Mouse (Mus musculus) left cerebral cortex, adult 8-10 months (tissue): ENCODE data around the gene Thsd1. TPM values are rescaled to one million over a fixed set of nuclear protein-coding genes. Genes with fewer than 3 reads are reported as not detected.
"Not testable (repeated sequence)": the region's sequence is repeated elsewhere in the genome, so short reads cannot be mapped to it uniquely, and the experiment has no call there.

Experiments
- DNase-seq, 2 experiments: peaks; one replicate each; pipeline ENCODE4 v3.0.0; 2022; ENCODE audit warnings: low spot score in 2 of 2
- total RNA-seq, 4 experiments: library from RNA; stranded (reverse); gene quantifications; 2 replicates each; pipeline ENCODE4 v1.2.4; 2022

The Thsd1 gene
- total RNA-seq, 4 experiments from 2014 or later: 3.0 to 4.2 (median 3.4) TPM

DNA sequence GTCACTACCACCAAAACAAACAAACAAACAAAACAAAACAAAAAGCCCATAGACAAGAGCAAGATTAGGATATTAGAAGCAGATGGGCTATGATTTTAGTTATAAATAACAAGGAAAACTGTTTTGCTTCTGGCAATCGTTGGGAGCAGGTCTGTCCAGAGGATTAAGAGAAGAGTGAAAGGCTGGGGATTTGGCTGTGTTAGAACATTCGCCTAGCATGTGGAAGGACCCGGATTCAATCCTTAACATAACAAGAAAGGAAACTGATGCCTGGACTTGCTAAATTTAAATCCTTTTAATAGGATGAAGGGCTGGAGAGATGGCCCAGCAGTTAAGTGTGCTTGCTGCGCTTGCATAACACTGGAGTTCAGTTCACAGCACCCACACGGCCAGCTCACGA lies 37.2 kb downstream of the Thsd1 start:
- no peak for DNase-seq

DNA sequence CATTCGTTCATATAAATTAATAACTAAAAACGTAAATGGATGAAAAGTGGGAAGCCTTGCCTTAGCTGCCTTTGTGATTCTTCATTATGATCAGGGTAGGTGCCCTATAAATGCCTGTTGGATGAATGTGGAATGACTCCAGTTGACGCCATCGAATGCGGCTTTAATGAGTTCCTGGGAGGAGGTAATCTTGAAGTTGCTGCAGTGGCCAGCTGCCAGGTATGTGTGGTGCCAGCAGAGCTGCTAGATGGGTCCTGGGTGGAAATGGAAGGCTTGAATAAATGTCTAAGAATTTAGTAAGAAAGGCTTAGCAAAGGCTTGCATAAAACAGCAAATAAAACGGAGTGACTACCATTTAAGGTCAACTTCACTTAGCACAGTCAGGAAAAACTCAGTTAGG lies 37.7 kb downstream of the Thsd1 start:
- no peak for DNase-seq

DNA sequence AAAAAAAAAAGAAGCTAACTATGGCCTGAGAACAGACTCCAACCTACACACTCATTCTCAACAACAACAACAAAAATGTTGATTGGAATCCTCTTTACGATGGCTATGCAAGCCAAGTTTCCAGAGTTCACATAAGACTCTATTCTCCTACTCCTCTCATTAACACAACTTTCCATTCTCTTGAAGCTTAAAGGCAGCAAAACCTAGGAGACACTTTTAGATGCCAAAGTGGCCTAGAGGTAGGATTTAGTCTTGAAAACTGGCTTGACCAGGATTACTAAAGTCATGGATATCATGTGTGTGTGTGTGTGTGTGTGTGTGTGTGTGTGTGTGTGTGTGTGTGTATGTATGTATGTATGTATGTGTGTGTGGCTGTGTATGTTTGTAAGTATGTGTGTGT lies 38.1 kb downstream of the Thsd1 start:
- DNase-seq: no peak

DNA sequence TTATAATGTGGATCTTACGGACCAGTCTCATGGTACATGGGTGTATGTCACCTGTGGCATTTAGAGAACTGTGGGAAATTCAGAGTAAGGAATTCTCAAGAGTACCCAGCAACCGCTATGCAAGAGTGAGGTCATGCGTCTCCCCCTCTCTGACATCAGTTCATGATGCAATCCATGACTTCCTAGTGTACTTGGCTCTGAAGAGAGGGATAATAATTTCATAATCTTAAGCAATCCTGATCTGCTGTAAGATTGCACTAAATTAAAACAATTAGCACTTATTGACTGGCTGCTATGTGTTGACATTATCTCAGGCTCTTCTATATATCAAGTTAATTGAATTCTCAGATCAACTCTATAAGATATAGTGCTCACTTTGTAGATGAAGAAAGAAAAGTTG lies 39.7 kb downstream of the Thsd1 start:
- DNase-seq: no peak

DNA sequence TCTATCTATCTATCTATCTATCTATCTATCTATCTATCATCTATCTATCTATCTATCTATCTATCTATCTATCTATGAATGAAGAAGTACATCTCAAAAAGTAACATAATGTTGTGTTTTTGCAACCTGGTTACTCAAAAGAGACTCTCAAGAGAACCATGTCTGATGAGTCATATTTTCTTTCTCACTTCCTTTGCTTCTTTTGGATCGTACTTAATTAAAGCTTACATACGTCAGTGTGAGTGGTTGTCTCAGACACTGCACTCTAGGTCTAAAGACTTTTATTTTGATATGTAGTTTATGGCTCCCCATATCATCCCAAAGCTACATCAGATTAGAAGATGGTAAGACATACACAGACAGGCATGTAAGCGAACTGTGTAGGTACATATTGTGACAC lies 46.0 kb downstream of the Thsd1 start:
- DNase-seq: no peak

DNA sequence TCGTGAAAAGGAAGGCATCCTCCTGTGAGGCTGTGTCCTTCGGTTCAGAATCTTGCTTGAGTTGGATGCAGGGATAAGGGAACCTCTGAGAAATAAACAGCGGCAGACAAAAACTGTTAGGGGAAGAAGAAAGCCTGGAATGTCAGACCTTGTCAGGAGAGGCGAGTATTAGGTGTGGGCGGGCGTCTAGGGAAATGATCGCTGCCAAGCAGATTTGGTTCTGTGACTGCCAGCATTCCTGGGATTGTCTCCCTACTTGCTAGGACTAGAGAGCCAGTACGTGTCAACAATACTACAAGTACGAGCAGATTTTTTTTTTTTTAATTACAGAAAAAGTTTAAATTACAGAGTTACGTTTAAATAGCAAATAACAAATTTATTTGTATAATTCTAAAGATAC lies 47.5 kb downstream of the Thsd1 start:
- DNase-seq: no peak

DNA sequence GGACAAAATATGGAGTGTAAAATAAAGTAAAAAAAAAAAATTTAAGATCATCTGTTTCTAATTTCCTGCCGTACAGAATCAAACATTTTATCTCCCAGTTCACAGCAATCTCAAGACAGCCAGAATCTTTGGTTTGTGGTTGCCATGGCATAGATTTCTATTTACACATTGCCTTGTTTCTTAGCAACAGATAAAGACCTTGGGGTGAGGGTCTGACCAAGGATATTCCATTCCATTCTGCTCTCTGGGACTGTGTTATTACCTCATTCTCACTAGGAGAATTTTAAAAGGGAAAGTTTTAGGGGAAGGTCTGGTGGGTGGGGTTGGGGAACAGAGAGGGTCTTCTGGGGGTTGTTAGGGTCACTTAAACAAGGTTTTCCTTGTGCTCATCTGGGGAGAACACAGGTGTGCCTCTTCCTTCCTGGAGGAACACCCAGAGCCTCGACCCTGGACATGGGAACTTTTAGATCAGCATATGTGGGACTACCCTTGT lies 55.9 kb downstream of the Thsd1 start, which contains the start of gene Tpte:
Tpte (plus strand) TSS at position 443 of the 493 bp plus-strand sequence.
- DNase-seq: no peak

DNA sequence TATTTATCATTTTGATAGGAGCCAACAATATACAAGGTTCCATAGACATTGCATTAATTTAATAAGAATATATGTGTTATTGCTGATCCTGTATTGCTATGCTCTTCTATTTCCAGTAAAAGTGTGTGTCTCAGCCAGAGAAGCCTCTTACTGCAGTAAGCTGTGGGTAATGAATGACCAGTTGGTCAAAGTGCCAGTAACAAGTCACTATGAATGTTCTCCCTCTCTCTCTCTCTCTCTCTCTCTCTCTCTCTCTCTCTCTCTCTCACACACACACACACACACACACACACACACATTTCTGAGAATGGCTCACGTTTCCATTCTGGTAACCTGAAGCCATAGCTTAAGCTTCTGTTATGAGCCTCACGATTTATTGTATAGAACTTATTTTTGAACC lies 75.2 kb downstream of the Thsd1 start:
- DNase-seq: no peak

DNA sequence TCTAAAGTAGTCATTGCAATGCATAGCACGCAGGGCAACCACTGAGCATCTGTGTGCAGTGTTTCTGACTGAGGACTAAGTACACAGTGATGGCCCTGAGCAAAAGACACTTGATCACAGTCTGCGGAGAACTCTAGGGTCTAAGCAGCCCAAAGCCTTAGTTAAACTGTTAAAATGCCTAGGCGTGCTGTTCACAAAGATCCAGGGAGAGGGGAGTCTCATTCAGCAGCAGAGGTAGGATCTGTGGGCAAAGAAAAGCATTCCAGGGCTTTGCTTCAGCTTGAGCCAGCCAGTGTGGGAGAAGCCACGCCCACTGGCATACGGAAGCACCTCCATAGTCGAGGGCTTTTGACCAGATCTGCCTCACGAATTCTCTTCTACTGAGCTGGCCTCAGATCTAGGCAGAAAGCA lies 75.8 kb downstream of the Thsd1 start:
- DNase-seq: no peak

DNA sequence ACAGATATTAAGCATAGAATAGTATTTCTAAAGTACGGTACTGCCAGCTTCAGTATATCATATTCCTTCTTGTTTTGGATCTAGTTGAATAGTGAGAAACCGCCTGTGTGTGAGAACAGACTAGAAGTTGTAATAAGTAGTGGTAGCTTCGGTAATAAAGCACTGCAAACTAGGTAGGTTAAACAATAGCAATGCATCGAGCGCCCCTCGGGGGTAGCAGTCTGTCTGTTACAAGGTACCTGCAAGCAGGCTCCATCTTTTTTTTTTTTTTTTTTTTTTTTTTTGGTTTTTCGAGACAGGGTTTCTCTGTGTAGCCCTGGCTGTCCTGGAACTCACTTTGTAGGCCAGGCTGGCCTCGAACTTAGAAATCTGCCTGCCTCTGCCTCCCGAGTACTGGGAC lies 76.9 kb downstream of the Thsd1 start:
- not testable (repeated sequence) for DNase-seq

DNA sequence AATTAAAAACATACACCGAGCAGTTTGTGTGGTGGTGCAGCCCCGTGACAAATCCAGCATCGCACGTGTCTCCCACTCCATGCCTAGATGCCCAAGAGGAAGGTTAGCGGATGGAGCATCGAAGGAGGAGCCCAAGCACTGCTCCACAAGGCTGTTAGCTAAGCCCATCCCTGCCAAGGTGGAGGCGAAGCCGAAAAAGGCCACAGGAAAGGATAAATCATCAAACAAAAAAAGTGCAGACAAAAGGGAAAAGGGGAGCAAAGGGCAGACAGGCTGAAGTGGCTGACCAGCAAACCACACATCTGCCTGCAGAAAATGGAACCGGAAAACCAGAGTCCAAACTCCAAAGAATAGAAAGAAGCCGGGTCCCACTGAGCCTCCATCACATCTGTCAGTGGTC lies 79.9 kb downstream of the Thsd1 start:
- DNase-seq: no peak

Other genes with a start within 250 kb of the Thsd1 start
- 1 to 10 TPM; 2.0 to 2.3 (median 2.2) TPM for gene Atp7b, start 167.0 kb upstream of the Thsd1 start, total RNA-seq
- 10 to 100 TPM; 31.6 to 34.7 (median 33.8) TPM for gene Alg11, start 166.6 kb upstream of the Thsd1 start, total RNA-seq
- gene Nek5, start 102.3 kb upstream of the Thsd1 start, total RNA-seq: under 1 TPM in 2 of 4 experiments, not detected in 2; 0.27 to 0.33 TPM
- 1 to 10 TPM; 1.6 to 3.5 (median 2.1) TPM for gene Nek3, start 60.9 kb upstream of the Thsd1 start, total RNA-seq
- gene Ckap2, start 41.5 kb upstream of the Thsd1 start, total RNA-seq: under 1 TPM in 3 of 4 experiments, not detected in 1; 0.30 to 0.63 (median 0.51) TPM
- gene Vps36, start 34.5 kb upstream of the Thsd1 start, total RNA-seq: 10 to 100 TPM; 19.3 to 24.8 (median 20.4) TPM
- not detected for gene Tpte, start 56.1 kb downstream of the Thsd1 start, total RNA-seq
- 10 to 100 TPM; 10.1 to 10.9 (median 10.6) TPM for gene Slc25a15, start 171.3 kb downstream of the Thsd1 start, total RNA-seq
- gene Mrps31, start 184.0 kb downstream of the Thsd1 start, total RNA-seq: 10 to 100 TPM; 21.5 to 27.0 (median 25.4) TPM